Mouse (Mus musculus): Measurements from ENCODE around the gene Rbfox3.

GRCm38 (mm10) chr11:118520251-118520650, 391.1 kb downstream of the Rbfox3 start:
- TF ChIP-seq CTCF (IDR thresholded peaks at IDR 0.05; ENCODE audit: extremely low read depth, insufficient read depth, insufficient read length, insufficient replicate concordance) (no peak; the same call in 1 of the 2 replicates), POLR2A (IDR thresholded peaks at IDR 0.05; ENCODE audit: low read depth, low read length) (no peak)
